Mouse (Mus musculus) bone marrow macrophage, adult 2 months (primary cell): ENCODE measurements around the gene Npy. TPM values are rescaled to one million over a fixed set of nuclear protein-coding genes. Genes with fewer than 3 reads are reported as not detected.

ENCODE experiments used
- H3K27ac ChIP-seq: 2 replicates; pipeline ENCODE4 v1.5.1; 2012; ENCODE audit warnings: low read depth, low read length; ENCODE audit not compliant: insufficient read depth
- H3K4me1 ChIP-seq: 2 replicates; pipeline ENCODE4 v1.6.1; 2012; ENCODE audit warnings: low read length; ENCODE audit not compliant: control insufficient read depth, insufficient read depth
- H3K4me3 ChIP-seq: 2 replicates; pipeline ENCODE4 v1.5.1; 2012; ENCODE audit warnings: mild to moderate bottlenecking, low read length, moderate library complexity; ENCODE audit not compliant: insufficient read depth
- CTCF ChIP-seq: IDR thresholded peaks from 2 replicates; pipeline ENCODE4 v1.5.1; 2012; ENCODE audit warnings: low read depth, mild to moderate bottlenecking, low read length, moderate library complexity
- POLR2A ChIP-seq: IDR thresholded peaks from 2 replicates; pipeline ENCODE4 v1.6.1; 2012; ENCODE audit warnings: mild to moderate bottlenecking, low read depth, low read length, borderline replicate concordance
- polyA plus RNA-seq: library from polyadenylated mRNA; stranded (reverse); fragments of >200 nt; gene quantifications from 2 replicates; pipeline ENCODE4 v1.2.4, GENCODE M21; 2012; ENCODE audit not compliant: missing spikeins, insufficient read depth, insufficient read length

Npy gene
- polyA plus RNA-seq: 40.9 and 42.7 TPM in 2 replicates

- no peak for TF ChIP-seq CTCF
- Histone ChIP-seq H3K27ac (no peak within 1 kb of the TSS), H3K4me1 (no peaks in the 10 kb centered on the region; the same call in 1 of the 2 replicates), H3K4me3 (peak within 1 kb of the TSS; percentile 69)
Measured at GRCm38 (mm10) chr6:49821961-49822870, at the start of gene Npy. Gene Npy, plus strand, starts transcription at chr6:49822710.

DNA sequence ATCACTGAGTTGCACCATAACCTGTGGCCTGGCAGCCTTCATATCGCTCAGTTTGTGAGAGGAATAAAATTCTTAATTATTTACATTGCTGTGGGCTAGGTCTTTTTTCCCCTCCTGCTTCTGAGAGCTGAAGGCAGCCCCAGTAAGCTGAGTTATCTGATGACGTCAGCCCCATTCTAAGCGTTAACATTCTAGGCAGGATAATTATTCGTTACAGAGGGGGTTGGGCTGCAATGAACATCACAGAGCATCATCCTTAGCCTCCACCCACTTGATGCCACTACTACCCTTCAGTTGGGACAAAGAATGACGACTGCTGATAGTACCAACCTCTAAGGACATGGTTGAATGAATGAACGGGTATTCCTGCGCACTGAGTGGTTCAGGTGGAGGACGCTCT lies 47.5 kb upstream of the Npy start:
- Histone ChIP-seq H3K4me3 (no peak overlapping the region), H3K27ac (no peak overlapping the region), H3K4me1 (no peaks in the 10 kb centered on the region)
- no peak for TF ChIP-seq POLR2A
- no peak for TF ChIP-seq CTCF

GRCm38 (mm10) chr6:49778109-49778508 lies 44.4 kb upstream of the Npy start:
- TF ChIP-seq POLR2A (no peak), CTCF (no peak)
- no peak overlapping the region for H3K27ac ChIP-seq
- H3K4me1 ChIP-seq: no peaks in the 10 kb centered on the region
- no peak overlapping the region for H3K4me3 ChIP-seq

- TF ChIP-seq CTCF: no peak
- no peak for TF ChIP-seq POLR2A
- Histone ChIP-seq H3K4me3 (no peak overlapping the region), H3K4me1 (no peaks in the 10 kb centered on the region)
Measured at GRCm38 (mm10) chr6:49778729-49779128, 43.8 kb upstream of the Npy start.

GRCm38 (mm10) chr6:49779606-49780005 lies 42.9 kb upstream of the Npy start:
- no peaks in the 10 kb centered on the region for H3K4me1 ChIP-seq
- no peak overlapping the region for H3K27ac ChIP-seq
- no peak for TF ChIP-seq CTCF
- no peak for TF ChIP-seq POLR2A
- H3K4me3 ChIP-seq: no peak overlapping the region

More at GRCm38 (mm10) chr6:49778729-49779128, 43.8 kb upstream of the Npy start:
- no peak overlapping the region for H3K27ac ChIP-seq

DNA sequence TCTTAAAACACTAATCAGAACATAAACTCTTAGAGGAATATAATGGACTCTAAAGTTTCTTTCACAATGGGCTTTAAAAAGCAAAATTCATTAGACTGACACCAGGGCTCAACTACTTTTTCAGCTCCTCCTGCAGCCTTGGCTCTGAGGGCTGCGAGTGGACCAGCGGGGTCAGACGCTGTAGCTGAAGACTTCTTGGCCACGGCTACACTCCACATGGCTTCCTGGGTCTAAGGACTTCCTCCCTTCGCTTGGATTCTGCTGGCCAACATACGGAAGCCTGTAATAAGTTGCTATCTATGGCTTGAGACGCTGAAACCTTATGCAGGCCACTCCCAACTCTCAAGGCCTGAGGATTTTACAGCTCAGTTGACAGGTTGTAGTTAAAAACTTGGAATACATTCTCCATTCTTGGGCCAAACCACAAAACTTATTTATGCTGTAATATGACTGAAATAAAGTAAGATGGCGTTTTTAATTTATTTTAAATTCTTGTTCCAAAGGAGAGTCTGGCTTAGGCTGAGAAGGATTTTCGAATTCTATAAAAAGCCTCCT lies 41.6 kb upstream of the Npy start:
- no peak overlapping the region for H3K4me3 ChIP-seq
- H3K27ac ChIP-seq: no peak overlapping the region
- TF ChIP-seq CTCF (no peak), POLR2A (no peak)
- H3K4me1 ChIP-seq: no peaks in the 10 kb centered on the region

DNA sequence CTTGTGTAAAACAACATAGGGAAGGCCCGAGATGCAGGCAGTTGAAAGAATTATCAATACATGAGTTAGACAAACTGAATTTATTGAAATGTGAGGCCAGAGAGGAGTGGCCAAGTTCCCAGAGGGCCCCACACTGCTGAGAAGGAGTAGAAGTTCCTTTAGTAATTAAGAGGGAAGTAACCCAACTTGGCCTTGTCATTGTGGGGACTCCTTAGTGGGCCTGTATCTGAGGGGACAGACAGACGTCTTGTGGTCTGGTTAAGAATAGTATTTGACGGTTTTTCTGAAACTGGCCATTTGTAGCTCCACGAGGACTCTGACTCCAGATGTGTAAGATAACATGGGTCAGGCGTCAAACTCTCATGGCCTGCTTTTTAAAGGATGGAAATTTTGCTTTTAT lies 40.7 kb upstream of the Npy start:
- Histone ChIP-seq H3K27ac (no peak overlapping the region), H3K4me1 (no peaks in the 10 kb centered on the region), H3K4me3 (no peak overlapping the region)
- TF ChIP-seq POLR2A: no peak
- no peak for TF ChIP-seq CTCF

GRCm38 (mm10) chr6:49782679-49783078 lies 39.8 kb upstream of the Npy start:
- TF ChIP-seq POLR2A: no peak
- TF ChIP-seq CTCF: no peak
- Histone ChIP-seq H3K27ac (no peak overlapping the region), H3K4me3 (no peak overlapping the region), H3K4me1 (no peaks in the 10 kb centered on the region)

GRCm38 (mm10) chr6:49792524-49792923 lies 30.0 kb upstream of the Npy start:
- Histone ChIP-seq H3K4me3 (no peak overlapping the region), H3K4me1 (no peaks in the 10 kb centered on the region), H3K27ac (no peak overlapping the region)
- TF ChIP-seq CTCF: no peak
- TF ChIP-seq POLR2A: no peak

DNA sequence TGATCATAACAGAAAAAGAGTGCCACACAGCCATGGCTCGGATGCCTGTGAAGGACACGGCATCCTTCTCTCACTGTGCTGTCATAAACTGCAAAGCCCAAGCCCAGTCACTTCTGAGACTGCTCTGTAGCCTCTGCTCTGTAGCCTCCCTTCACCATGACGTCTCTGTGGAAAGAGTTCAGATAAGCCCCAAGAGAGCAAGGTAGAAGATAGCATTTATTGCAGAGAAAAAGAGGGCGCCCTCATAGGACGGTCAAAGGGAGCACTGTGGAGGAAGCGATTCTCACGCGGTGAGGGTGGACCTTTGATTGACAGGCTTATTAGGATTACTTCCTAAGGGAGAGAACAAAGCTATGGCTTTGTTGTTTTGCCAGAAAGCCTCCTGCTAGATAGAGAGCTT lies 18.4 kb upstream of the Npy start:
- Histone ChIP-seq H3K4me1 (no peaks in the 10 kb centered on the region), H3K4me3 (no peak overlapping the region), H3K27ac (no peak overlapping the region)
- TF ChIP-seq POLR2A (no peak), CTCF (no peak)

- Histone ChIP-seq H3K4me3 (no peak overlapping the region), H3K27ac (no peak overlapping the region), H3K4me1 (no peaks in the 10 kb centered on the region)
- TF ChIP-seq CTCF: no peak
- TF ChIP-seq POLR2A: no peak
Measured at GRCm38 (mm10) chr6:49808076-49808475, 14.4 kb upstream of the Npy start.
